Mouse (Mus musculus) hindbrain, embryonic 10.5 days (tissue): ENCODE data around the gene Ckap2l. TPM values are rescaled to one million over a fixed set of nuclear protein-coding genes. Genes with fewer than 3 reads are reported as not detected.

Experiments
- DNase-seq: peaks from one replicate; pipeline ENCODE4 v3.0.0-alpha.2; 2017; ENCODE audit warnings: low spot score
- H3K27ac ChIP-seq: fragments of 300-500 bp; sonication (generic); 2 replicates; pipeline ENCODE4 v1.5.1; 2016; ENCODE audit warnings: mild to moderate bottlenecking, moderate library complexity
- H3K27me3 ChIP-seq: fragments of 300-500 bp; sonication (generic); 2 replicates; pipeline ENCODE4 v1.6.1; 2016; ENCODE audit warnings: mild to moderate bottlenecking; ENCODE audit not compliant: poor library complexity, insufficient read depth, severe bottlenecking
- H3K36me3 ChIP-seq: fragments of 300-500 bp; sonication (generic); 2 replicates; pipeline ENCODE4 v1.6.1; 2016; ENCODE audit warnings: mild to moderate bottlenecking, moderate library complexity
- H3K4me1 ChIP-seq: fragments of 300-500 bp; sonication (generic); replicated peaks from 2 replicates; pipeline ENCODE4 v1.6.1; 2016; ENCODE audit warnings: mild to moderate bottlenecking
- H3K4me3 ChIP-seq: fragments of 300-500 bp; sonication (generic); 2 replicates; pipeline ENCODE4 v1.5.1; 2016; ENCODE audit warnings: mild to moderate bottlenecking, moderate library complexity
- H3K9me3 ChIP-seq: fragments of 300-500 bp; sonication (generic); 2 replicates; pipeline ENCODE4 v1.6.1; 2016; ENCODE audit warnings: mild to moderate bottlenecking, moderate library complexity
- WGBS: fragments of 180-500 bp; shearing (Covaris S2); methylation state at CpG from one replicate; pipeline ENCODE4 v1.1.7; 2016; 5-methylcytosine and 5-hydroxymethylcytosine counted together
- polyA plus RNA-seq: library from polyadenylated mRNA; unstranded; fragments of >200 nt; fragmentation: Nextera tagmentation; extraction: Ambion mirVana; gene quantifications from 2 replicates; pipeline ENCODE4 v1.2.1, GENCODE M21; 2016

The Ckap2l gene
- polyA plus RNA-seq, 1 experiment from 2014 or later, result 50.8 TPM

DNA sequence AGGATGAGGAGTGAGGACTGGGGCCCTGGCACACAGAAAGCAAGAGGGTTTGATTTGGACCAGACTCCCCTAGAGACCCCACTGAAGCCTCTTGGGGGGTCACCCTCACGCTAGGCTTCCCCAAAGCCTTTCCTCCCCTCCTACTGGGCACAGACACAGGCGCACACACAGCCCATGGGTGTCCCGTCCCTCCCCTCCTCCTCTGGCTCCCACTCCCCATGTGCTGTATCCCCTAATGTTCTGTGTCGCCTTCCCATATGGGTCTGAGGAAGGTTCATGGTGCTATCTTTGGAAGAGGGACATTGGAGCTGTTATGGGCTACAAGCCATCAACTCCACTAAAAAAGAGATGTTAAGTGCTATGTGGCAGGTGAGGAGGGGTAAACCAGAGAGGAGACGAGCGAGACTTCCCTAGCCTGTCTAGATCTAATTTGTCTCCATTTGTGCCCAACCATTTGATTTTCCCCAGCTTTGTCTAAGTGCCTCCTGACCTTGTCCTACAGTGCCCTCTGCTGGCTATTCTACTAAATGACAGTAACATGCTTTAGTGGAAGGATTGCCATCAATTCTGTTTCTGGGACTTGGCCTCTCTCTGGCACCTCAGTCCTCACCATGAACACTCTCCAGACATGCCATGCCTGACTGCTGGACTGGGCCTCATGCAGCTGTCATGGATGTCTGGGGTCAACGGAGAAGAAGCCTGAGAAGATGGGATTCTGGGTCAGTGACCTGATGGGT is 38.4 kb downstream of the Ckap2l start:
- H3K4me1 ChIP-seq, result peaks cover 10% of the 10 kb centered on the region; the same call in 1 of the 2 replicates
- H3K27me3 ChIP-seq, result no peaks in the 10 kb centered on the region
- peak; percentile 52 for DNase-seq
- H3K27ac ChIP-seq, result peak overlapping the region; percentile 66
- 39% methylated on average over 7 of the region's 7 CpGs for WGBS
- H3K36me3 ChIP-seq, result no peaks in the 10 kb centered on the region
- H3K4me3 ChIP-seq, result no peak overlapping the region
- no peaks in the 10 kb centered on the region for H3K9me3 ChIP-seq

DNA sequence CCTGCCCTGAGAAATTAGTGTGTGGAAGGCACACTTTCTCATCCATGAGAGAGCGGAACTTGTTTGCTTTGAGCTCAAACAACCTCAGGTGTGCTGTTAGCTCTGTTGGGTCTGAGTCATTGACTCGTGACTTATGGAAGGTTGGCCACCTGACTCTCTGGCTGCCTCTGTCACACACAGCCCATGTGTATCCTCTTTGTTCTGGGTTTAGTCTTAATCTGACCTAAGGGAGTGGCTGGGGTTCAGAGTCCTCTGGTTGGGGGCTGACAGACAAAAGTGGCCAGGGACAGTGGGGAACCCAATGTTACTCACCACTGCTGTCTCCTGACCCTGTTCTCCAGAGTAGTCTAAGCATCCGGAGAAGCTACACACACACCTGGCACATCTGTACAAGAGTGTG is 39.0 kb downstream of the Ckap2l start:
- Histone ChIP-seq H3K27ac (peak overlapping the region; percentile 66), H3K36me3 (no peaks in the 10 kb centered on the region), H3K9me3 (no peaks in the 10 kb centered on the region), H3K27me3 (no peaks in the 10 kb centered on the region), H3K4me3 (no peak overlapping the region), H3K4me1 (peaks cover 10% of the 10 kb centered on the region; the same call in 1 of the 2 replicates)
- no peak for DNase-seq
- WGBS, result 91% methylated on average over 3 of the region's 3 CpGs

DNA sequence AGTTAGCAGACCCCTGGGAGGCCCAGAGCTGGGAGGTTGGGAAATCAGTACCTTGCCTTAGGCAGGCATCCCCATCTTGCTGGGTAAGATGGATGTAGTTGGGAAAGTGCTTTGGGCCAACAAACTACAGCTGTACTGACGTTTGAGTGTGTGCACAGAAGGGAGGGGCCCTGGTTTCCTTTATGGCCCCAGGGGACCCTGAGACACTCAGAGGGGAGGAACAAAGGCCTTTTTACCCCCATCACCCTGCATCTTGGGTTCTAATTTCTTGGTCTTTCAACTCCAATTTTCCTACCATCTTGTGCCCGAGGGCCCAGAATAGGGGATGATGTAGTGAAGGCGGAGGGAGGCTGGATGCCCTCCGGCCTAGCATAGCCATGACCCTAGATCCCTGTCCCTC is 41.0 kb downstream of the Ckap2l start:
- Histone ChIP-seq H3K36me3 (no peaks in the 10 kb centered on the region), H3K27me3 (no peaks in the 10 kb centered on the region), H3K4me3 (no peak overlapping the region), H3K4me1 (peaks cover 6% of the 10 kb centered on the region; the same call in 1 of the 2 replicates), H3K9me3 (no peaks in the 10 kb centered on the region), H3K27ac (no peak overlapping the region)
- no peak for DNase-seq
- 73% methylated on average over 4 of the region's 4 CpGs for WGBS

DNA sequence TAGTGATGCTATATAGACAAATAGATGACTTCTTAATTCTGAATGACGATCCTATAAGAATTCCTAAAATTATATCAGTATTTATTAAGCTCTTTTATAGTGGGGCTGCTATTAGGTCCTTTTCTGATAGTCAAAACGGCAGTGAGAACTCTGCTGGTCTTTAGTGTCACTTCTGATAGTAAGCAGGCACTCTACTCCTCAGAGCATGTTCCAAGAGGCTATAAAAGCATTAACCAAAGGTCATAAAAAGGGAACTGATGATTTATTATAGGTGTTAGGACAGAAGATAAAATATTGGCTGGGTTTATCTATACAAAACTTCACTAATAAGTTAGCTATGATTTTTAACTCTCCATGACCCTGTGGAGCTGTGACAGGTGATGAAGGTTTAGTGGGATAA is 42.9 kb downstream of the Ckap2l start:
- H3K4me3 ChIP-seq, result no peak overlapping the region
- H3K9me3 ChIP-seq, result no peaks in the 10 kb centered on the region
- DNase-seq, result no peak
- peaks cover 5% of the 10 kb centered on the region; the same call in 1 of the 2 replicates for H3K4me1 ChIP-seq
- H3K27me3 ChIP-seq, result no peaks in the 10 kb centered on the region
- H3K36me3 ChIP-seq, result no peaks in the 10 kb centered on the region
- WGBS, result 86% methylated on average over 2 of the region's 2 CpGs
- H3K27ac ChIP-seq, result no peak overlapping the region

DNA sequence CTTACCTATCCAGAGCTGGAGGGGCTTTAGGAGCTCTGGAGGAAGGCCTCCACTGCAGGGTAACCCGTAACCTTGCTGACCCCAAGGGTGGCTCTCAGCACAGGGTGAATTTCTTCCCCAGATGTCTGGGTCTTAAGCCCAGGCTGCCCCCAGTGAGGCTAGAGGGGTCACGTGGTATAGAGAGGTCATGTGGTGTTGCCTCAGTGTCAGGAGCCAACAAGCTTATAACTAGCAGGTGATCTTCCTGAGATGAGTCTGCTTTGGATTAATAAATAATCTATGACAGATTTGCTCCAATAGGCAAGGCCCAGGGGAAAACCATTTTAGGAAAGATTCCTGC is 43.4 kb downstream of the Ckap2l start:
- Histone ChIP-seq H3K4me3 (no peak overlapping the region), H3K9me3 (no peaks in the 10 kb centered on the region), H3K4me1 (peaks cover 4% of the 10 kb centered on the region; the same call in 1 of the 2 replicates), H3K27ac (no peak overlapping the region), H3K27me3 (no peaks in the 10 kb centered on the region), H3K36me3 (no peaks in the 10 kb centered on the region)
- DNase-seq, result no peak
- 74% methylated on average over 2 of the region's 2 CpGs for WGBS

DNA sequence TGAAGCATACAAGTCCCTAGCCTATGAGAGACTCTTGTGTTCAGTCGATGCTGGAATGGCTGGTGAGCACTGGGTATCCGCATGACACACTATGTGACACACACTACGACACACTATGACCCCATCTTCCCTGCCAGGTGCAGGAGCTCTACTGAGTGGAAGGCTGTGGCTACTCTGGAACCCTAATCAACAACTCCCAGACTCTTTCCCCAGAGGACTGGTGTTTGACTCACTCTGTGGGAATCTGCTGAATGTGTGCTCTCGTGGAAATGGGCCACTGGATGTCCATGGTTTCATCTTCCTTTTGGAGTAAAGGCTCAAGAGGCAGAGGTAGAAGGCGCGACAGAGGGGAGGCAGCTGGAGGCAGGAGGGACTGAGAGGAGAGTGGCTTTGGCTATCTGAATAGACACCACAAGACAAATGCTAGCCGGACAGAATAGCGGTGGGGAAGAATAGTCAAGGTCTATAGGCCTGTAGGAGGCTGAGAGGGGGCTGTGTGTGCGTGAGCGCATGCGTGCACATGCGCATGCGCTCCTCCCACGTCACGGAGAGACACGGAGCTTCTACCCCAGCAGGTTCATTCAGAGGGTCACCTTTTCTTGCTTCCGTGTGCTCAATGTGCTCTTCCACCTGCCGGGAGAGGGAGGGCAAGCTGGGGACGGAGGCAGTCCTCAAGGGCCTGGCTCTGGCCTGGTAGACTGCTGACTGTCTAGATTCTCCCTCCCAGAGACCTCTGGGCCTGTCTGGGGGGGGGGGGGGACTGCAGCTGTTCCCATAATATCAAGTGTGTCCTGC is 44.0 kb downstream of the Ckap2l start:
- DNase-seq, result no peak
- no peaks in the 10 kb centered on the region for H3K36me3 ChIP-seq
- WGBS, result 89% methylated on average over 19 of the region's 19 CpGs
- no peak overlapping the region for H3K4me3 ChIP-seq
- H3K27ac ChIP-seq, result no peak overlapping the region
- H3K4me1 ChIP-seq, result no peaks in the 10 kb centered on the region; the same call in 1 of the 2 replicates
- no peaks in the 10 kb centered on the region for H3K9me3 ChIP-seq
- no peaks in the 10 kb centered on the region for H3K27me3 ChIP-seq

DNA sequence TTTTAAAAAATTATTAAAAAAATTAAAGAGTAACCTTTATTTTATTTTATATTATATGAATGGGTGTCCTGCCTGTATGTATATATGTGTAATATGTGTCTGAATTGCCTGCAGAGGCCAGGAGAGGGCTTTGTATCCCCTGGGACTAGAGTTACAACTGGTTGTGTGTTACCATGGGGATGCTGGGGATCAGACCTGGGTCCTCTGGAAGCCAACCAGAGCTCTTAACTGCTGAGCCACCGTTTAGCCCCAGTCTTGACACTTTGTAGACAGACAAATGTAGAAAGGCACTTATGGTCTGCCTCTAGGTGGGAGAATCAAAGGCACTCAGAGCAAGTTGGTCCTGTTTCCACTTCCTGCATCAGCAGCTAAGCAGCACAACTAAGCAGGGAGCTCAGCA is 47.7 kb downstream of the Ckap2l start:
- WGBS, result 54% methylated on average over 1 of the region's 1 CpGs
- Histone ChIP-seq H3K27ac (no peak overlapping the region), H3K27me3 (no peaks in the 10 kb centered on the region), H3K4me3 (no peak overlapping the region), H3K36me3 (no peaks in the 10 kb centered on the region), H3K9me3 (no peaks in the 10 kb centered on the region), H3K4me1 (no peaks in the 10 kb centered on the region)
- no peak for DNase-seq

DNA sequence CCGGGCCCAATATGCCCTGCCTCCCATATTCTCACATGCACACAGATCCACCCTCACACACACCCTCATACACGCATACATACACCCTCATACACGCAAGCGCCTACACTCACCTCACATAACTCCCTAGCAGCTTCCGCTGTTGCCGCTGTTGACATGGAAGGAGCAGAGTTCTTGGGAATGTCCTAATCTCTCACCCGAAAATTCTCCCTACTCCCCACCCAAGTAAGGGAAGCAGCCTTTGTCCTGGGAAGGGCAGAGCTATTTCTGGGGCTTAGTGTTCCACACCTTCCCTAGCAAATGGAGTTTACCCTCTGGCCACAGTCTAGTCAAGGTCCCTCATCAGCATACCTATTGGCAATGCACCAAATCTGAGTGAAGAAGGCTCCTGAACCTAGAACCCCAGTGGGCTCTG is 49.3 kb downstream of the Ckap2l start:
- Histone ChIP-seq H3K36me3 (no peaks in the 10 kb centered on the region), H3K27me3 (no peaks in the 10 kb centered on the region), H3K27ac (no peak overlapping the region), H3K4me3 (no peak overlapping the region), H3K9me3 (no peaks in the 10 kb centered on the region), H3K4me1 (peaks cover 3% of the 10 kb centered on the region; the same call in 1 of the 2 replicates)
- WGBS, result 89% methylated on average over 7 of the region's 7 CpGs
- DNase-seq, result no peak

DNA sequence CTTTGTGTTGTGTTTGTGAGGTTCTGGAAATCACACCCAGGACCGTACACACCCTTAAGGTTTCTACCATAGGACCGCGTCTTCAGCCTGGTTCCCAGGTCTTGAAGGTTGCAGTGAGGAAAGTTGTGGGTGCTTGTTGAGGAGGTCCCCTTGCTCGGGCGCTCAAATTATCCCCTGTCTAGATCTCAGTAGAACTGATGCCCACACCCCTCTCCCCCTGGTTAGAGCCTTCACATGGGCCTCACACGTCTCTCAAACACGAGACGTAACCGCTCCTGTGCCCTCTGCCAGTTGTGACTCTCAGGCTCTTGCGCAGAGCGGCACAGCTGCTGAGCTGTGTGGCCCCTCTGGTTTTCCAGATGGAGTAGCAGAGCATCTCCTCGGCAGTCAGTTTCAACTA is 50.1 kb downstream of the Ckap2l start:
- H3K4me3 ChIP-seq, result no peak overlapping the region
- WGBS, result 92% methylated on average over 12 of the region's 12 CpGs
- no peaks in the 10 kb centered on the region for H3K27me3 ChIP-seq
- no peak for DNase-seq
- no peak overlapping the region for H3K27ac ChIP-seq
- H3K36me3 ChIP-seq, result no peaks in the 10 kb centered on the region
- peaks cover 6% of the 10 kb centered on the region; the same call in 1 of the 2 replicates for H3K4me1 ChIP-seq
- no peaks in the 10 kb centered on the region for H3K9me3 ChIP-seq

DNA sequence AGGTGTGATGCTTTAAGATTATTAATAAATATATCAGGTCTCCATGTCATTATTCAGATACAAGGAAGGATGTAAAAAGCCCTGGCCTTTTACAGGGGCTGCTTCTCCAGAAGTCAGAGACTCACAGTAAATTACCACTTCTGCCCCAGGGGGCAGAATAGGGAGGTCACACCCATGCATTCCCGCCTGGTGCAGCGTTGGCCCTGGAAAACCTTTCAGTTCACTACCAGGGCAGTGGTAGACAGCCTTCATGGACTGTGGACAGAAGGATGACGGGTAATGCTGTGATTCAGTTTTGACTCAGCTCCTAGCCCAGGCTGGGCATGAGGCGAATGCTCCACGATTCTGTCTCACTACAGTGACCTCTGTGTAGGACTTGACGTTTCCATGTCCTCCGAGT is 50.6 kb downstream of the Ckap2l start:
- H3K27me3 ChIP-seq, result no peaks in the 10 kb centered on the region
- H3K9me3 ChIP-seq, result no peaks in the 10 kb centered on the region
- no peak for DNase-seq
- H3K4me3 ChIP-seq, result no peak overlapping the region
- H3K36me3 ChIP-seq, result no peaks in the 10 kb centered on the region
- H3K27ac ChIP-seq, result no peak overlapping the region
- peaks cover 9% of the 10 kb centered on the region for H3K4me1 ChIP-seq
- 84% methylated on average over 7 of the region's 7 CpGs for WGBS

DNA sequence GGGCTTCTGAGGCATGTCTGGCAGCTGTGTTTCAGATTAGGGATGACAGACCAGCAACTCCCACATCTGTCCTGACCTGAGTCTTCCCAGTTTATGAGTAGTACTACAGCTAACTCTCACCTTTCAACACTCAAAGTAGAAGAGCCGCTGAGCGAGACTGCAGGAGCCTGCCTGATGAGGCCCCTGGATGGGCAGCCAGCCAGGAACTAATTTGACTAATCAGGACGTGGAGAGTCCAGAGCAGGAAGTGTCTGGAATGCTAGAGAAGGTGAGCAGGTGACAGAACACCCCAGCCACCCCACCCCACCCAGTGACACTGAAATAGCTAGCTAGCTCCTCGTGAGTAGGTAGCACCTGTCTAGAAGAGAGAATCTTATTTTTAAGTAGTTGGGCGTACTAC is 51.4 kb downstream of the Ckap2l start:
- H3K9me3 ChIP-seq, result no peaks in the 10 kb centered on the region
- H3K4me1 ChIP-seq, result peaks cover 14% of the 10 kb centered on the region
- H3K36me3 ChIP-seq, result no peaks in the 10 kb centered on the region
- H3K27me3 ChIP-seq, result no peaks in the 10 kb centered on the region
- DNase-seq, result no peak
- no peak overlapping the region for H3K4me3 ChIP-seq
- 66% methylated on average over 5 of the region's 5 CpGs for WGBS
- no peak overlapping the region for H3K27ac ChIP-seq

DNA sequence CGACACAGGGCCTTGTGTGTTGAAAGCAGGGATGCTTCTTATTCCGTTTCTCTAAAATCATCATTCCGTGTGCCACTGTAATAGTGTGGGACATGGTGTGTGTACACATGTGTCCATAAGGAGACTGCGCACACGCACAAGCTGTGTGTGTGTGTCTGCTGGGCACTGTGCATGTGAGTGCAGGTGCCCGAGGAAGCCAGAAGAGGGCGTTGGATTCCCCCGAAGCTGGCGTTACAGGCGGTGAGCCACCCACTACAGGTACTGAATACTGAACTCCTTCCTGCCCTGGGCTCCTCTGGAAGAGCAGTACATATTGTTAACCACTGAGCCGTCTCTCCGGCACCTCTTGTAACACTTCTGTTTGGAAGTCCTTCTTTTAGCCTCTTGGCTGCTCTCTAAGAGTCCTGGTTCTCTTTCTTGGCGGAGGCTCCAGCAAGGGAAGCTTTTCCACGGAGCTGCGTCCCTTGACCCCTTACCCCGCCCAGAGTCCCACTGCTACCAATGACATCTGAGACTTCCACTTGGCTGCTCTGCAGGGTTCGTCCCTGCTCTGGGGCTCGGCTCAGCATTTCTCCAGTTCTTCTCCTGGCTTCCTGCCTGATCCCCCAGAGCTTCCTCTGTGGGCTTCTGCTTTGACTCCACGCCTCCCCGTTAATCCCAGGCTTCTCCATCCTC is 52.4 kb downstream of the Ckap2l start:
- Histone ChIP-seq H3K36me3 (no peaks in the 10 kb centered on the region), H3K27me3 (no peaks in the 10 kb centered on the region), H3K27ac (no peak overlapping the region), H3K4me1 (peaks cover 14% of the 10 kb centered on the region), H3K4me3 (no peak overlapping the region), H3K9me3 (no peaks in the 10 kb centered on the region)
- no peak for DNase-seq
- 86% methylated on average over 20 of the region's 20 CpGs for WGBS

DNA sequence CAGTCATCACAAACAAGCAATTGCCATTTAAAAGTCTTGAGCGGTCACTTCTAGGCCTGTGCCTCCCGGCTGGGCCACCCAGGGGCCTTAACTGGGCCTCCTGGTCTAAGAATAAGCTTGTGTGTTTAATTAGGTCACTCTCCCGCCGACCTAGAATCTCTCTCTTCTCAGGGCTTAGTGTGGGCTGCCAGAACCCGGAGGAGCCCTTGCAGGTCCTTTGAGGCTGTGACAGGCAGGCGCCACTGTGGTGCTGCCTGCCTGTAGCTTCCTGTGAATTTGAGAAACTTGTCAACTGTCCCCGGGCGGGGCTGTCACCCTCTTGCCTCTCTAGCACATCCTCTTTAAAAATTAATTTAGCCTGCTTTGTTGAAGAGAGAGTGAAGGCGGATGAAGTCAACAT is 53.2 kb downstream of the Ckap2l start:
- WGBS, result 48% methylated on average over 9 of the region's 9 CpGs
- Histone ChIP-seq H3K27me3 (no peaks in the 10 kb centered on the region), H3K4me1 (peaks cover 14% of the 10 kb centered on the region), H3K27ac (peak overlapping the region; percentile 23; the same call in 1 of the 2 replicates), H3K9me3 (no peaks in the 10 kb centered on the region), H3K4me3 (no peak overlapping the region), H3K36me3 (no peaks in the 10 kb centered on the region)
- no peak for DNase-seq
